Mouse (Mus musculus) heart, embryonic 16.5 days (tissue): Measurements from ENCODE around the gene Adarb1. TPM values are rescaled to one million over a fixed set of nuclear protein-coding genes. Genes with fewer than 3 reads are reported as not detected.
A peak's percentile ranks its signal among the peaks of the same experiment; 100 is the strongest.

Experiments
- ATAC-seq: fragments of 200-750 bp; cut with Nextera tagmentation; replicated peaks from 2 replicates; pipeline ENCODE4 v1.8.0; 2017; ENCODE audit warnings: moderate number of reproducible peaks; ENCODE audit not compliant: insufficient read depth, low FRiP score; ENCODE audit errors: extremely low read depth
- H3K27ac ChIP-seq: fragments of 300-500 bp; sonication (generic); 2 replicates; pipeline ENCODE4 v1.5.1; 2014; ENCODE audit warnings: mild to moderate bottlenecking, low read length, control low read depth, moderate library complexity
- H3K27me3 ChIP-seq: fragments of 300-500 bp; sonication (generic); 2 replicates; pipeline ENCODE4 v1.6.1; 2014; ENCODE audit warnings: low read length, mixed read lengths; ENCODE audit not compliant: control insufficient read depth, insufficient read depth
- H3K36me3 ChIP-seq: fragments of 300-500 bp; sonication (generic); 2 replicates; pipeline ENCODE4 v1.6.1; 2014; ENCODE audit not compliant: control insufficient read depth, insufficient read depth
- H3K4me1 ChIP-seq: fragments of 300-500 bp; sonication (generic); 2 replicates; pipeline ENCODE4 v1.6.1; 2014; ENCODE audit warnings: low read length, mixed read lengths; ENCODE audit not compliant: control insufficient read depth, insufficient read depth
- H3K4me2 ChIP-seq: fragments of 300-500 bp; sonication (generic); 2 replicates; pipeline ENCODE4 v1.6.1; 2014; ENCODE audit warnings: low read depth, mild to moderate bottlenecking, control low read depth, low read length
- H3K4me3 ChIP-seq: fragments of 300-500 bp; sonication (generic); 2 replicates; pipeline ENCODE4 v1.5.1; 2014; ENCODE audit warnings: mild to moderate bottlenecking, control low read depth, low read length
- H3K9ac ChIP-seq: fragments of 300-500 bp; sonication (generic); 2 replicates; pipeline ENCODE4 v1.6.1; 2014; ENCODE audit warnings: low read length, control low read depth
- H3K9me3 ChIP-seq: fragments of 300-500 bp; sonication (generic); replicated peaks from 2 replicates; pipeline ENCODE4 v1.6.1; 2016; ENCODE audit warnings: low read length; ENCODE audit not compliant: control insufficient read depth
- WGBS: fragments of 180-500 bp; shearing (Covaris S2); extraction: QIAGEN DNeasy Blood & Tissue Kit; methylation state at CpG from one replicate; pipeline ENCODE4 v1.1.7; 2014; 5-methylcytosine and 5-hydroxymethylcytosine counted together
- polyA plus RNA-seq: library from polyadenylated mRNA; unstranded; fragments of >200 nt; fragmentation: Nextera tagmentation; extraction: Ambion mirVana; gene quantifications from 2 replicates; pipeline ENCODE4 v1.2.1, GENCODE M21; 2015

Gene Adarb1
- polyA plus RNA-seq, 1 experiment from 2014 or later: 11.7 TPM

DNA sequence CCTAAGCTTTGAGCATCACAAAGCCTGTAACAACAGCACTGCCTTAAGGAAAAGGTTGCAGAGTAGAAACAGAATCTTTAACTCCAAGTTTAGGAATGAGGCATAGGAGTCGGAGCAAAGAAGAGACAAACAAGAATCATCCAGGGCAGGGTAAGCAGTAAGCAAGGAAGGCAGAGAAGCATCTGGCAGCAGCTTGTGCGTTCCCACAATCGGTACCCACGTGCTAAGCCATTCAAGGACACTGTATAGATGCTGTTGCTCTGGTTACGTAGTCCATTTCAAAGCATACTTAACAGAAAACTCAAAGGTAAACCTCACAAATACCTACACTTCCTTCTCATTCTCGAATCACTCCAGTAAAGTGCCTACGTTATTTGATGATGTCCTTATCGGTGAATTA, 35.0 kb downstream of the Adarb1 start:
- Histone ChIP-seq H3K4me3 (no peak overlapping the region), H3K27ac (no peak overlapping the region), H3K9ac (no peak overlapping the region), H3K4me1 (peaks cover 11% of the 10 kb centered on the region), H3K36me3 (no peaks in the 10 kb centered on the region), H3K4me2 (no peak overlapping the region), H3K27me3 (no peaks in the 10 kb centered on the region), H3K9me3 (no peaks in the 10 kb centered on the region)
- 86% methylated on average over 8 of the region's 8 CpGs for WGBS
- no peak for ATAC-seq

DNA sequence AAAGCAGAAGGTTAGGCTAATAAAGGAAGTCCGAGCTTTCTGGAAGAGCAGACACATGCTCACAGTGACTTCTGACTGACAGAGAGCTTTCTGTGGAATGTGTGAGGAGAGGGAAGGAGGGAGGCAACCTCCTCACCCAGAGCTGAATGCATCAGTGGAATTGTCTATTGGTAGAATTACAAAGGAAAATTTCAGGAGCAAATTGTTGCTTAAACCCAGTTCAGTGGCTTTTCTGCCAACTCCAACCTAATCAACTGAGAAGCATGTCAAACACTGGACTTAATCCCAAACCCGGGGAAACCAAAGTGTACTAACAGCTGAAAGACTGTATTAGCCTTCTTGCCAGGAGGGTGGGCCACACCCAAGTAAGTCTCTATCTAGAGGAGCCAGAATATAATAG, 36.9 kb downstream of the Adarb1 start:
- no peak overlapping the region for H3K9ac ChIP-seq
- H3K27ac ChIP-seq: no peak overlapping the region
- no peak for ATAC-seq
- H3K36me3 ChIP-seq: no peaks in the 10 kb centered on the region
- no peaks in the 10 kb centered on the region for H3K9me3 ChIP-seq
- H3K4me1 ChIP-seq: peaks cover 11% of the 10 kb centered on the region
- 44% methylated on average over 2 of the region's 2 CpGs for WGBS
- H3K4me3 ChIP-seq: no peak overlapping the region
- no peaks in the 10 kb centered on the region for H3K27me3 ChIP-seq
- H3K4me2 ChIP-seq: no peak overlapping the region

DNA sequence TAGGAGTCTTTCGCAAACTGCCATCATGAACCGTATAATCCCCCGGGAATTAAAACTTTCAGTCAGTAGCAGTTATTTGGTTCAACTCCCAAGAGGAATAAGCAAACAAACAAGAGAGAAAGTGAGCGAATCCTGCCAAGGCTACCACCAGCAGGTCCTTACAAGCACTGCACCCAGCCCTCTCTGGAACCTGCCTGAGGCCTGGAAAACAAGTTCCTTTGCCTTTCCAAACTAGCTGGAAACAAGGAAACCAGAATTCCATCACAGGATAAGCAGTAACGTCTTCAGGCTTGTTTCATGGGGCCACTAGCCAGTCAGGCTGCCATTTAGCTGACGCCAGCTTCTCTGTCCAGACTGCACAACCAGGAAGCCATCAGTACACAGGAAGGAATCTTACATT, 37.4 kb downstream of the Adarb1 start:
- no peak overlapping the region for H3K9ac ChIP-seq
- no peaks in the 10 kb centered on the region for H3K27me3 ChIP-seq
- no peak overlapping the region for H3K27ac ChIP-seq
- H3K4me3 ChIP-seq: no peak overlapping the region
- H3K36me3 ChIP-seq: no peaks in the 10 kb centered on the region
- ATAC-seq: no peak
- 64% methylated on average over 6 of the region's 6 CpGs for WGBS
- H3K4me2 ChIP-seq: no peak overlapping the region
- H3K4me1 ChIP-seq: peaks cover 7% of the 10 kb centered on the region
- H3K9me3 ChIP-seq: no peaks in the 10 kb centered on the region

DNA sequence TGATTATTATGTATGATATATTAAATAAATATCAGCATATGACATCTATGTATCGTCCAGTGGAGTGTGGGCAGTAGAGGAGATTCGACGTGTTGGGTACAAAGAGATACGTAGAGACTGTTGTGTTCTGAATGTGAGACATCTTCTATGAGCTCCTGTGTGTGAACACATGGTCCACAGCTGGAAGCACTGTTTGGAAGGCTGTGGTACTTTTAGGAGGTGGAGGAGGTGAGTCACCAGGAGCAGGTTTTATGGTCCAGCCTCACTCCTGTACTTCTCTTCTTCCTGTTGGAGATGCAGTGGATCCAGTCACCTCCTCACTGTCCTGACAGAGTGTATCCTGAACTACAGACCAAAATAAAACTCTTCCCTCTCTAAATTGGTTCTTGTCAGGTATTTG, 38.9 kb downstream of the Adarb1 start:
- Histone ChIP-seq H3K27ac (no peak overlapping the region), H3K4me3 (no peak overlapping the region), H3K4me2 (no peak overlapping the region), H3K9me3 (no peaks in the 10 kb centered on the region), H3K4me1 (peaks cover 6% of the 10 kb centered on the region; the same call in 1 of the 2 replicates), H3K36me3 (no peaks in the 10 kb centered on the region), H3K27me3 (no peaks in the 10 kb centered on the region), H3K9ac (no peak overlapping the region)
- ATAC-seq: no peak
- WGBS: 97% methylated on average over 4 of the region's 4 CpGs

DNA sequence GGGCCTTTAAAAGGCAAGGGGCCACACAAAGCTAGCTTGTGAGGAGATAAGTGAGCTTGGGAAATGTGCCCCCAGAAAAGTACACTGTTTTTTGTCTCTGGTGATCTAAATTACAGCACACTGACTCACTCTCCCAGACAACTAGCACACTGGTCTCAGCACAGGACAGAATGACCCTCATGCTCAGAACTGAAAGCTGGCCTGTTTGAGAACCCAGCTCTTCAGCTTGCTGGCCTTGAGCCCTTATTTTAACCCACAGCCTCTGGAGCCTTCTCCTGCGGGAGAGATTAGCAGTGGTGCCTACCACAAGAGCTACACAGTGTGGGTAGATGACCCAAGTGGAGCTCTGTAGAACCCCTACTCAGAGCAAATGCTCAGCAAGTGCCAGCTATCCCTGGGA, 42.0 kb downstream of the Adarb1 start:
- no peak overlapping the region for H3K4me2 ChIP-seq
- no peak overlapping the region for H3K9ac ChIP-seq
- no peaks in the 10 kb centered on the region for H3K9me3 ChIP-seq
- ATAC-seq: no peak
- no peak overlapping the region for H3K4me3 ChIP-seq
- H3K27ac ChIP-seq: no peak overlapping the region
- peaks cover 9% of the 10 kb centered on the region for H3K4me1 ChIP-seq
- no peaks in the 10 kb centered on the region for H3K36me3 ChIP-seq
- H3K27me3 ChIP-seq: no peaks in the 10 kb centered on the region; the same call in 1 of the 2 replicates
- 48% methylated on average over 1 of the region's 1 CpGs for WGBS

DNA sequence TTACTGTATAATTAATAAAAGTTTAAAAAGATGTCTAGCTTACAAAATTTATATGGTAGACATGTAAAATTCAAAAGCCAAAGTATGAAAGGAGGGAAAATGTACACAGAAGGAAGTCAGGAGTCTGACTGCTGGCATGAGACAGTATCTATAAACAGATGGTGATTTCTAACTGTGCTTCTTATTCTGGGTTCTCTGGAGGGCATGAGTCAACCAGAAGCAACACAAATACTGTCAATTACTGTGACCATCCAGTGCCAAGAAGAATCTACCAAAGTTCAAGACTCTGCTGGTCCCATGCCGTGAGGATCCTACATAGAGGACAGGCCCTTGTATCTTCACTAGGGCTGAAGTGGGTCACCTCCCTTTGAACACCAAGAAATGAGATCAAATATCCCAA, 43.1 kb downstream of the Adarb1 start:
- Histone ChIP-seq H3K9ac (no peak overlapping the region), H3K4me3 (no peak overlapping the region), H3K4me1 (peaks cover 8% of the 10 kb centered on the region), H3K36me3 (no peaks in the 10 kb centered on the region), H3K9me3 (no peaks in the 10 kb centered on the region), H3K27me3 (no peaks in the 10 kb centered on the region; the same call in 1 of the 2 replicates), H3K27ac (no peak overlapping the region), H3K4me2 (no peak overlapping the region)
- 77% methylated on average over 1 of the region's 1 CpGs for WGBS
- ATAC-seq: no peak

DNA sequence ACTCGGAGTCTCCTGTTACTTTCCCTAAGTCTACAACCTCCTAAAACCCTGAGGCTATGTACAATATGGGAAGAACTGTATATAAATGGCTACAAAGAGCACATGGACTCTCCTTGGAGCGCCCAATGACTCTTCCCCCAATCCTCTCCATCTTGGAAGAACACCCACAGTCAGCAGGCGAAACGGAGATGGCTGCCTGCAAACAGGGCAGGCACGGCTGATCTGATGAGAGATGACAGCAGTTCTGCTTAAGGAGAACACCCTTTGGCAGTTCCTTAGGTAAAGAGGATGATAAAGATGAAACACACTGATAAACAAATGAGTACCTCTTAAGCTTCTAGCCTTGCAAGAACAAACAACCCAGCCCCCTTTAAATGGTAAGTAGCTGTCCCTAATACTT, 43.7 kb downstream of the Adarb1 start:
- no peaks in the 10 kb centered on the region for H3K9me3 ChIP-seq
- H3K4me1 ChIP-seq: peaks cover 8% of the 10 kb centered on the region
- no peak overlapping the region for H3K4me3 ChIP-seq
- H3K36me3 ChIP-seq: no peaks in the 10 kb centered on the region
- no peak overlapping the region for H3K27ac ChIP-seq
- H3K9ac ChIP-seq: no peak overlapping the region
- WGBS: 85% methylated on average over 5 of the region's 5 CpGs
- ATAC-seq: no peak
- H3K4me2 ChIP-seq: no peak overlapping the region
- no peaks in the 10 kb centered on the region; the same call in 1 of the 2 replicates for H3K27me3 ChIP-seq

DNA sequence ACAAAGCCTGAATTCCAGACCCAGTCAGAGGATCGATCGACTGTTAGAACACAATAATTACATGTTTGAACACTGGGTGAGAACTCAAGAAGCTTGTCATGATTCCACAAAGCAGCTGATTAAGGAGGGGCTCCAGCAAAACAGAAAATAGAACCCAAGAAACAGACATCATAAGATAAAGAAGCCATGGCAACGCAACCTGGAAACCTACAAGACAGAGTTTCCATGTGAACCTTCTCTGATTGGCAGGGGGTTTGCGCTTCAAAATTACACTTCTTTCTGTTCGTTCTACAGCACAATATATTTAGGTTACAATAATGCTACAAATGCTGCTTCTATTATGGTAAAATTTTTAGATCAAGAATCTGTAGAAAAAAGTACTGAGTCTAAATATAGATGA, 47.9 kb downstream of the Adarb1 start:
- Histone ChIP-seq H3K4me1 (peaks cover 19% of the 10 kb centered on the region), H3K4me3 (no peak overlapping the region), H3K9me3 (no peaks in the 10 kb centered on the region), H3K27me3 (no peaks in the 10 kb centered on the region; the same call in 1 of the 2 replicates), H3K36me3 (no peaks in the 10 kb centered on the region), H3K9ac (no peak overlapping the region), H3K27ac (no peak overlapping the region), H3K4me2 (no peak overlapping the region)
- no peak for ATAC-seq
- WGBS: 76% methylated on average over 5 of the region's 5 CpGs

DNA sequence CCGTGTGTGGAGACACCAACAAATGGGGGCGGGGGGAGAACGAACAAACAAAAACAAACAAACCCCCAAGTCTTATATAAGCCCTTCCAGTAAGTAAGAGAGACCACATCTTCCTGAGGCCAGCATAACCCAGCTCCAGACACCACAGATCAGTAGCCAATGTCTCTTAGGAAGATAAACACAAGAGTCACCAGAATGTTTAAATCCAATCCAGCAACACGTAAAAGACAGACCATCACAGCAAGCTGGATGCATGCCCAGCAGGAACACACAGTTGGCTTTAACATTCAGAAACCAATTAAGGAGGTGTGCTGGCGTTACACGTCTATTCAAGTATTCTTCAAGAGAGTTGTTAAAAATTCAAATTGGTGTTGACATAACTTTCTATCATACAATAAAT, 50.1 kb downstream of the Adarb1 start:
- WGBS: 55% methylated on average over 6 of the region's 6 CpGs
- no peaks in the 10 kb centered on the region for H3K36me3 ChIP-seq
- no peak overlapping the region for H3K4me2 ChIP-seq
- peak overlapping the region; percentile 9; the same call in 1 of the 2 replicates for H3K27ac ChIP-seq
- H3K4me3 ChIP-seq: no peak overlapping the region
- no peaks in the 10 kb centered on the region; the same call in 1 of the 2 replicates for H3K27me3 ChIP-seq
- H3K4me1 ChIP-seq: peaks cover 17% of the 10 kb centered on the region
- H3K9me3 ChIP-seq: no peaks in the 10 kb centered on the region
- H3K9ac ChIP-seq: no peak overlapping the region
- ATAC-seq: no peak

DNA sequence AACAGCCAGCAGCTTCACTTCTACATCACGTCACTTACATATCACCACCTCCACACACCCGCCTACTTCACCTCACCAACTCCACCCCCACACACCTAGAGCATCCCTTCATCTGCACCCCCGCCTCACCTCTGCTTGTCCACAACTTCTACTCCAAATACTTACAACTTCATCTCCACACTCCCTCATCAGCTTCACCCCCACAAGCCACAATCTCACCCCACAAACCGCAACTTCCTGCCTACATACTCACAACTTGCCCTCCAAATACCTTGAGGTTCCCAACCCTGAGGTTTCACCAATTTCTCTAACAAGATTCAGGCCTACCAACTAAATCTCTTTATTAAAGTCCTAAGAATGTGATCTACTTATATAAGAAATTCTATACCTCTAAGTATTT, 51.1 kb downstream of the Adarb1 start:
- no peaks in the 10 kb centered on the region for H3K9me3 ChIP-seq
- H3K9ac ChIP-seq: no peak overlapping the region
- no peak overlapping the region for H3K27ac ChIP-seq
- H3K4me1 ChIP-seq: peaks cover 11% of the 10 kb centered on the region
- H3K27me3 ChIP-seq: no peaks in the 10 kb centered on the region
- no peak for ATAC-seq
- no peak overlapping the region for H3K4me2 ChIP-seq
- H3K4me3 ChIP-seq: no peak overlapping the region
- 76% methylated on average over 4 of the region's 4 CpGs for WGBS
- no peaks in the 10 kb centered on the region for H3K36me3 ChIP-seq
